Mouse (Mus musculus) forebrain, embryonic 14.5 days (tissue): Measurements from ENCODE around the gene Gm17542. TPM values are rescaled to one million over a fixed set of nuclear protein-coding genes. Genes with fewer than 3 reads are reported as not detected.
"Not testable (repeated sequence)": the region's sequence is repeated elsewhere in the genome, so short reads cannot be mapped to it uniquely, and the experiment has no call there.

Experiments
- ATAC-seq: fragments of 200-750 bp; cut with Nextera tagmentation; 2 replicates; pipeline ENCODE4 v1.8.0; 2017; ENCODE audit warnings: mild to moderate bottlenecking, moderate library complexity
- DNase-seq: peaks from one replicate; pipeline ENCODE4 v3.0.0-alpha.2; 2015; ENCODE audit warnings: low spot score
- H3K27ac ChIP-seq: fragments of 300-500 bp; sonication (generic); 2 replicates; pipeline ENCODE4 v1.5.1; 2014; ENCODE audit warnings: low read depth, mild to moderate bottlenecking, control low read depth, low read length, moderate library complexity
- H3K27me3 ChIP-seq: fragments of 300-500 bp; sonication (generic); replicated peaks from 2 replicates; pipeline ENCODE4 v1.6.1; 2014; ENCODE audit warnings: low read length, control low read depth, mixed read lengths; ENCODE audit not compliant: control insufficient read depth, insufficient read depth
- H3K36me3 ChIP-seq: fragments of 300-500 bp; sonication (generic); 2 replicates; pipeline ENCODE4 v1.6.1; 2014; ENCODE audit warnings: low read length, control low read depth; ENCODE audit not compliant: control insufficient read depth, insufficient read depth
- H3K4me1 ChIP-seq: fragments of 300-500 bp; sonication (generic); 2 replicates; pipeline ENCODE4 v1.6.1; 2014; ENCODE audit warnings: antibody characterized with exemption, low read length, control low read depth; ENCODE audit not compliant: control insufficient read depth, insufficient read depth
- H3K4me2 ChIP-seq: fragments of 300-500 bp; sonication (generic); 2 replicates; pipeline ENCODE4 v1.6.1; 2014; ENCODE audit warnings: mild to moderate bottlenecking, control low read depth, low read length
- H3K4me3 ChIP-seq: fragments of 300-500 bp; sonication (generic); 2 replicates; pipeline ENCODE4 v1.5.1; 2014; ENCODE audit warnings: low read depth, low read length, control low read depth
- H3K9ac ChIP-seq: fragments of 300-500 bp; sonication (generic); 2 replicates; pipeline ENCODE4 v1.6.1; 2014; ENCODE audit warnings: mild to moderate bottlenecking, low read length, control low read depth, moderate library complexity
- H3K9me3 ChIP-seq: fragments of 300-500 bp; sonication (generic); replicated peaks from 2 replicates; pipeline ENCODE4 v1.6.1; 2016; ENCODE audit warnings: low read length, control low read depth, mixed read lengths; ENCODE audit not compliant: control insufficient read depth
- WGBS: fragments of 180-500 bp; shearing (Covaris S2); extraction: QIAGEN DNeasy Blood & Tissue Kit; methylation state at CpG from one replicate; pipeline ENCODE4 v1.1.7; 2014; 5-methylcytosine and 5-hydroxymethylcytosine counted together
- polyA plus RNA-seq: library from polyadenylated mRNA; unstranded; fragments of >200 nt; fragmentation: Nextera tagmentation; extraction: Ambion mirVana; gene quantifications from 2 replicates; pipeline ENCODE4 v1.2.1, GENCODE M21; 2014

The Gm17542 gene
- not detected in 2 replicates for polyA plus RNA-seq

DNA sequence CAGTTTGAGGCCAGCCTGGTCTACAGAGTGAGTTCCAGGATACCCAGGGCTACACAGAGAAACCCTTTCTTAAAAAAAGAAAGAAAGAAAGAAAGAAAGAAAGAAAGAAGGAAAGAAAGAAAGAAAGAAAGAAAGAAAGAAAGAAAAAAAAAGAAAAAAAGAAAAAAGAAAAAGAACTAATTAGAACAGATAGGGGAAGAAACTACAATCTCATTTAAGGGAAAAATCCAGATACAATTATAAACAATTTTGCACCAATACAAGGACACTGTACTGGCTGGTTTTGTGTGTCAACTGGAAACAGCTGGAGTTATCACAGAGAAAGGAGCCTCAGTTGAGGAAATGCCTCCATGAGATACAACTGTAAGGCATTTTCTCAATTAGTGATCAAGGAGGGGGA lies at the start of gene Gm17542:
TSS of gene Gm17542 (minus strand) at position 101 of the 400 bp plus-strand sequence.
- H3K27me3 ChIP-seq, ATAC-seq, H3K9me3 ChIP-seq, H3K27ac ChIP-seq, H3K4me3 ChIP-seq, H3K4me1 ChIP-seq, DNase-seq, H3K36me3 ChIP-seq, H3K9ac ChIP-seq, H3K4me2 ChIP-seq: not testable (repeated sequence)

DNA sequence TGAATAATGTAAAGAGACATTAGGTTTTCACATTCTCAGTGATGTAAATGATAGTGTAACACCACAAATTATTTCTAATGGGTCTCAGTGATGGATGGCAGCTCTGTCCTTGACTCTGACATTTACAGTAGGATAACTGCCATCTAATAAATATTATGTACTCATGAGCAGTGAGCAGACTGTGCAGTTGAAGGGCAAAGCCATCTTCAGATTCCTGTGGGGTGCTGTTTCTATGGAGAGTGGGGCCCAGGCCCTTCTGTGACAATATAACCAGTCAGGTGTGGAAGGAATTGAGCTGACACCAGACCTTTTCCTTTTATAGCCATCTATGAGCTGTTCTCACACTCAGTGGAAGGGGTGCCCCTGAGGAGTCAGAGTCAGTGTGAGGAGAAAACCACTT lies 21.8 kb upstream of the Gm17542 start:
- H3K4me1 ChIP-seq, result no peaks in the 10 kb centered on the region
- H3K4me2 ChIP-seq, result no peak overlapping the region
- DNase-seq (no peak), ATAC-seq (no peak)
- H3K9ac ChIP-seq, result no peak overlapping the region
- H3K36me3 ChIP-seq, result no peaks in the 10 kb centered on the region
- H3K4me3 ChIP-seq, result no peak overlapping the region
- H3K27me3 ChIP-seq, result no peaks in the 10 kb centered on the region
- no peak overlapping the region for H3K27ac ChIP-seq
- no peaks in the 10 kb centered on the region for H3K9me3 ChIP-seq

DNA sequence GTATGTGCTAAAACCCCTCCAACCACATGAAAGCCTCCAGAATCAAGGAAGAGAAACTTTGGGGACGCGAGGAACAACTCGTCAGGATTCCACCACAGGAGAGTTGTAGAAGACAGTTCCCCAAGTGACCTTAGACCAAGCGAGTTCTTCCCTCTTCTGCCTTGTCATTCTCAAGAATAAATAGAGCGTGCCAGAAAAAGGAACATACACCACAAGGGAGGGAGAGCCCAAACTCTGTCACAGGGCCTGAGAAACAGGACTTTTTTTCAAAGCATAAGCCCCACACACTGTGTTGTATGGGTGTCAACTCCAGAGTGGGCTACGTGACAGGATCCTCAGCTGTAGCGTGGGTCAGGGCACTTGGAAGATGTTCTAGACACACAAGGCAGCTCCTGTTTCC lies 20.1 kb upstream of the Gm17542 start:
- no peak overlapping the region for H3K27ac ChIP-seq
- 90% methylated on average over 7 of the region's 7 CpGs for WGBS
- no peak overlapping the region for H3K4me3 ChIP-seq
- no peak overlapping the region for H3K9ac ChIP-seq
- no peaks in the 10 kb centered on the region for H3K27me3 ChIP-seq
- H3K4me2 ChIP-seq, result no peak overlapping the region
- no peaks in the 10 kb centered on the region for H3K9me3 ChIP-seq
- DNase-seq (no peak), ATAC-seq (no peak)
- no peaks in the 10 kb centered on the region for H3K36me3 ChIP-seq
- no peaks in the 10 kb centered on the region for H3K4me1 ChIP-seq

DNA sequence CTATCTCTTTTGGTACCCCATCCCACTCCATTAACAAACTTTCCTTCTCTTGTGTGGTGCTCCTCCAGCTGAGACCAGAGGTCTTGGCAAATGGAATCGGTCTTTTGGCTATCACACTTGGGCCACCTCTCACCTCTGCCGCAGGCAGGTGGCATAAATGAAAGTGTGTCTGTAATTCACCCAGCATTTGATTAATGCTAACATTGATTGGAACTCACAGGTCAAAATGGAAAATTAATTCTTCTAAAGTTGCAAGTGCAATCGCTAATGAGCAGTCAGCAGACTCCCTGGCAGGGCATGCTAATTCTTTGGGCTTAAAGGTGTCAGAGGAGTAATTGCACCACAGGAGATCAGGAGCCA lies 3.2 kb downstream of the Gm17542 start:
- Histone ChIP-seq H3K9ac (no peak overlapping the region), H3K4me3 (no peak overlapping the region), H3K9me3 (no peaks in the 10 kb centered on the region), H3K36me3 (no peaks in the 10 kb centered on the region), H3K4me1 (peaks cover 10% of the 10 kb centered on the region; the same call in 1 of the 2 replicates), H3K27ac (no peak overlapping the region), H3K4me2 (no peak overlapping the region; the same call in 1 of the 2 replicates), H3K27me3 (no peaks in the 10 kb centered on the region)
- peak; percentile 23; the same call in 1 of the 2 replicates for ATAC-seq
- 47% methylated on average over 3 of the region's 3 CpGs for WGBS
- peak; percentile 24 for DNase-seq

DNA sequence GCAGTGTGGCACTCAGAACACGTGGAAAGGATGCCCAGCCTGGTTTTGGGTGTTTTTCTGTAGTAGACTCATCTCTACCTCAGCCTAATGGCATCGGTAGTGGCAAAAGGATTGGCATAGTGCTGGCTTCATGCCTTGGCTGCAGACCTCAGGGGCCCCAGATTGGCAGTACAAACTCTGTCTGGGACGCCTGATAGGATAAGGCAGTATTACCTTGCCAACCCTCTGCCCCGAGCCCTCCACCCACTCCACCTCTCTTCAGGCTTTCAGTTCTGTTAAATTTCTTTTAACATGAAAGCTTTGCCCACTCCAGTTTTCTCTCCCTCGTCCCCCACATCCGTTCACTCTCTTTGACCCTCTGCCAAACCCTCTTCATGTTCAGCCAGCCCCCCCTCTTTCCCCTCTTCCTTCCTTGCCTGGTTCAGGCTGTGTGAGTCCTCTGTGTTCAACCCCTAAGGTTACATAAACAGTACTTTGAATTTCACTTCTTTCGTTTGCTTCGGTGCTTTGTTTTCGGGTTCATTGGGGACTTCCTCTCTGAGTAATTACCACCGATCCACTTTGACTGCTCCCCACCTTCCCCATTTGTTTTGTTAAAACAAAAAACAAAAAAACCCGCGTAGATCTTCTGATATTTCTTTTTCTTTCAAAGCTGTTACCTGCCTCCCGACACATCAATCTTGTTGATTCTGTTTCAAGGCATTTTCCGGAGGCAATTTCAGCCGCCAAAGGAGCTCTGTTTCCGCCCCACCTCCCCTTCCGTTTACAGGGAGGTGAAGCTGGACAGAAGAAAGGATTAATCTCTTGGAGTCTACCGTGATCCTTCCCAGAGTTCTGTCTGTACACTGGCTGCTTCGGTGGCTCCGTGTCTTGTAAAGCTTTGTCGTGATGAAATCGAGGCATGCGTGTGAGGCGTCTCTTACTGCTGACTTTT lies 3.9 kb downstream of the Gm17542 start:
- H3K27ac ChIP-seq, result no peak overlapping the region
- no peaks in the 10 kb centered on the region for H3K36me3 ChIP-seq
- peaks cover 10% of the 10 kb centered on the region; the same call in 1 of the 2 replicates for H3K4me1 ChIP-seq
- H3K4me2 ChIP-seq, result peak overlapping the region; percentile 35
- H3K4me3 ChIP-seq, result no peak overlapping the region
- H3K27me3 ChIP-seq, result no peaks in the 10 kb centered on the region
- 34% methylated on average over 24 of the region's 24 CpGs for WGBS
- DNase-seq, result peak; percentile 39
- peak overlapping the region; percentile 25; the same call in 1 of the 2 replicates for H3K9ac ChIP-seq
- ATAC-seq, result no peak
- no peaks in the 10 kb centered on the region for H3K9me3 ChIP-seq

DNA sequence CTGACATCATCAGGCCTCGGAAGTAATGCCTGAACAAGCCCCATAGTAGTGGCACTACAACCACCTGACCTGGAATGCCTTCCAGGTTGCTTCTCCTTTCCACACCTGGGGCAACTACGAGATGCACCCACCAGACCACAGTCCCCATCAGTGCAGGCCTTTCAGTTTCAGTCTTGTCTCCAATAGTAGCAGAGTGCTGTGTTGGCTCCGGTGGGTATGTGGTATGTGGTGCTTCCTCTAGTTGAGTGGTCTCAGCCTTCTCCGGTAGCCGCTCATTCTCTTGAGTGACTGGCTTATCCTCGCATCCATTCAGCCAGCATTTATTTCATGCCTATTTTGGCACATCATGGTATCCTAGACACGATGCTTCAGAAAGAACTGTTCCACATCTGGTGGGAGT lies 4.8 kb downstream of the Gm17542 start:
- Histone ChIP-seq H3K27ac (no peak overlapping the region), H3K9me3 (no peaks in the 10 kb centered on the region), H3K4me2 (no peak overlapping the region), H3K4me1 (peaks cover 10% of the 10 kb centered on the region; the same call in 1 of the 2 replicates), H3K36me3 (no peaks in the 10 kb centered on the region), H3K4me3 (no peak overlapping the region), H3K9ac (no peak overlapping the region), H3K27me3 (no peaks in the 10 kb centered on the region)
- ATAC-seq (no peak), DNase-seq (no peak)
- whole genome bisulfite sequencing, result 88% methylated on average over 7 of the region's 7 CpGs

DNA sequence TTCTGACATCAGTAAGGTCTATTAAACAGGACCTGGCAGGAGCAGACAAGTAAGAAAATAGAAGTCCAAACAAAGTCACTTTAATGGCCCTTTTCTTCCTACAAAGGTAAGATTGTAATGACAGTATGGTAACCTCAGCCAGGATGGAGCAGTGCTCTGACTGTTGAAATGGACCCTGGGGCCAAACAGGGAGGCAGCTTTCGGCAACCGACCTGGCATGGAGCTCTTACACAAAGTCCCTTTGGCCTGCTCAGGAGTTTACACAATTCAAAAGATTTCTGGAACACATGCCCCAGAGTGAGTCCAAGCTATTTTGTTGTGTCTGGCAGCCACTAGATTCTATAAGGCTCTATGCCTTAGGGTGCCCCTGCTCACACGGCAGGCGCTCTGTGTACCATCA lies 9.0 kb downstream of the Gm17542 start:
- no peak overlapping the region for H3K4me2 ChIP-seq
- no peak for DNase-seq
- no peaks in the 10 kb centered on the region for H3K9me3 ChIP-seq
- 92% methylated on average over 4 of the region's 4 CpGs for WGBS
- no peak for ATAC-seq
- H3K4me3 ChIP-seq, result no peak overlapping the region
- peaks cover 4% of the 10 kb centered on the region; the same call in 1 of the 2 replicates for H3K4me1 ChIP-seq
- H3K27ac ChIP-seq, result no peak overlapping the region
- no peak overlapping the region for H3K9ac ChIP-seq
- no peaks in the 10 kb centered on the region for H3K27me3 ChIP-seq
- H3K36me3 ChIP-seq, result no peaks in the 10 kb centered on the region

DNA sequence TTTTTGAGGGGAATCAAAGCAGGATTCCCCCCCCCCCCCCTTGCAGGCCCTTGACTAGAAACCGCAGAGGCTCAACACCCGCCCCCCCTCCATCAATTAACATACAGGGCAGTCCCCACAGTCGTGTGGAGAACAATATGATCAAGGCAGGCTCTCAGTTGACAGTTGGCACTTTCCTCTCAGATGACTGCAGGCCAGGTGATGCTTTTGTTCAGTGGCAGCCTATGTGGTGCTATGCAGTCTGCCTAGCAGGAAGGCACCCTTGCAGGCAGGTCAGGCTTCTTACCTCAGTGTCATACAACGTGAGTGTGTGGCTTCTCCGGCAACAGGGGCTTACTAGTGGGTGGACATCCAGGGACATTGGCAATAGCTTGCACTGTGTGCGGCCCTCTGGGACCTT lies 17.4 kb downstream of the Gm17542 start:
- H3K9ac ChIP-seq, result no peak overlapping the region
- no peak overlapping the region for H3K4me2 ChIP-seq
- H3K4me1 ChIP-seq, result 0 out of 2 replicates have a peak, but pooled peaks cover 4% of the 10 kb centered on the region
- no peak overlapping the region for H3K27ac ChIP-seq
- no peaks in the 10 kb centered on the region for H3K36me3 ChIP-seq
- no peaks in the 10 kb centered on the region for H3K9me3 ChIP-seq
- H3K27me3 ChIP-seq, result no peaks in the 10 kb centered on the region
- DNase-seq (no peak), ATAC-seq (no peak)
- H3K4me3 ChIP-seq, result no peak overlapping the region
- WGBS, result 43% methylated on average over 6 of the region's 6 CpGs

DNA sequence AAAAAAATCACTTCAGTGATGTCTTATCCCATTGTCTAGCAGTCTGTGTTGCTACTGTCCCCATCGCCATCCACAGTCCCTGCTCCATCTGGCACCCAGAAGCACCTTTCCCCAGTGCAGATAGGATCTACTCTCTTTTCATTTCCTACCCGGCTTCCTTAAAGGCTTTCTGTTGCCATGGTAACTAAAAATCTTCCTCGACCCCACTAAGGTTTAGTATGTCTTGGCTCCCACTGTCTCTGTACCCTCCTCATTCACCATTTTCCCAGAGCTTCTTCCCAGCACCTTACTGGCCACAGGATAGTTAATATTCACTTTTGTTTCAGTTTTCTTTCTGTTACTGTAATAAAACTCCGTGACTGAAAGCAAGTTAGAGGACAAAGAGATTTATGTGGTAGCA lies 17.9 kb downstream of the Gm17542 start:
- DNase-seq (peak; percentile 44), ATAC-seq (0 out of 2 replicates have a peak, but pooled peaks have one; percentile 29)
- Histone ChIP-seq H3K4me3 (no peak overlapping the region), H3K9me3 (no peaks in the 10 kb centered on the region), H3K9ac (no peak overlapping the region), H3K4me1 (0 out of 2 replicates have a peak, but pooled peaks cover 4% of the 10 kb centered on the region), H3K4me2 (no peak overlapping the region), H3K27ac (no peak overlapping the region), H3K36me3 (no peaks in the 10 kb centered on the region), H3K27me3 (no peaks in the 10 kb centered on the region)
- WGBS, result 35% methylated on average over 4 of the region's 4 CpGs
